Mouse (Mus musculus) liver, embryonic 11.5 days (tissue): ENCODE data around the gene Fst. TPM values are rescaled to one million over a fixed set of nuclear protein-coding genes. Genes with fewer than 3 reads are reported as not detected.

Source experiments
- ATAC-seq: fragments of 200-750 bp; cut with Nextera tagmentation; replicated peaks from 2 replicates; pipeline ENCODE4 v1.8.0; 2017; ENCODE audit warnings: moderate number of reproducible peaks, mild to moderate bottlenecking, moderate TSS enrichment, moderate library complexity; ENCODE audit not compliant: low FRiP score
- DNase-seq: peaks from one replicate; pipeline ENCODE4 v3.0.0-alpha.2; 2017; ENCODE audit warnings: low spot score
- H3K27ac ChIP-seq: fragments of 300-500 bp; sonication (generic); 2 replicates; pipeline ENCODE4 v1.5.1; 2014; ENCODE audit warnings: mild to moderate bottlenecking, low read depth, low read length, control low read depth
- H3K27me3 ChIP-seq: fragments of 300-500 bp; sonication (generic); replicated peaks from 2 replicates; pipeline ENCODE4 v1.6.1; 2014; ENCODE audit warnings: low read length, mixed read lengths; ENCODE audit not compliant: control insufficient read depth, insufficient read depth
- H3K36me3 ChIP-seq: fragments of 300-500 bp; sonication (generic); 2 replicates; pipeline ENCODE4 v1.6.1; 2014; ENCODE audit warnings: mild to moderate bottlenecking, low read length, moderate library complexity, mixed read lengths; ENCODE audit not compliant: control insufficient read depth, insufficient read depth
- H3K4me1 ChIP-seq: fragments of 300-500 bp; sonication (generic); replicated peaks from 2 replicates; pipeline ENCODE4 v1.6.1; 2014; ENCODE audit warnings: low read length, mixed read lengths; ENCODE audit not compliant: control insufficient read depth, insufficient read depth
- H3K4me2 ChIP-seq: fragments of 300-500 bp; sonication (generic); 2 replicates; pipeline ENCODE4 v1.6.1; 2014; ENCODE audit warnings: mild to moderate bottlenecking, control low read depth, moderate library complexity
- H3K4me3 ChIP-seq: fragments of 300-500 bp; sonication (generic); 2 replicates; pipeline ENCODE4 v1.5.1; 2014; ENCODE audit warnings: low read depth, low read length, control low read depth
- H3K9ac ChIP-seq: fragments of 300-500 bp; sonication (generic); 2 replicates; pipeline ENCODE4 v1.6.1; 2014; ENCODE audit warnings: low read depth, low read length, control low read depth
- H3K9me3 ChIP-seq: fragments of 300-500 bp; sonication (generic); 2 replicates; pipeline ENCODE4 v1.6.1; 2016; ENCODE audit warnings: low read length, inconsistent platforms, mixed read lengths; ENCODE audit not compliant: control insufficient read depth
- WGBS: fragments of 180-500 bp; shearing (Covaris S2); extraction: QIAGEN DNeasy Blood & Tissue Kit; methylation state at CpG from one replicate; pipeline ENCODE4 v1.1.7; 2014; 5-methylcytosine and 5-hydroxymethylcytosine counted together
- polyA plus RNA-seq: library from polyadenylated mRNA; unstranded; fragments of >200 nt; fragmentation: Nextera tagmentation; extraction: Ambion mirVana; gene quantifications from 2 replicates; pipeline ENCODE4 v1.2.1, GENCODE M21; 2014

Fst gene
- polyA plus RNA-seq, 1 experiment from 2014 or later: 16.5 TPM

DNA sequence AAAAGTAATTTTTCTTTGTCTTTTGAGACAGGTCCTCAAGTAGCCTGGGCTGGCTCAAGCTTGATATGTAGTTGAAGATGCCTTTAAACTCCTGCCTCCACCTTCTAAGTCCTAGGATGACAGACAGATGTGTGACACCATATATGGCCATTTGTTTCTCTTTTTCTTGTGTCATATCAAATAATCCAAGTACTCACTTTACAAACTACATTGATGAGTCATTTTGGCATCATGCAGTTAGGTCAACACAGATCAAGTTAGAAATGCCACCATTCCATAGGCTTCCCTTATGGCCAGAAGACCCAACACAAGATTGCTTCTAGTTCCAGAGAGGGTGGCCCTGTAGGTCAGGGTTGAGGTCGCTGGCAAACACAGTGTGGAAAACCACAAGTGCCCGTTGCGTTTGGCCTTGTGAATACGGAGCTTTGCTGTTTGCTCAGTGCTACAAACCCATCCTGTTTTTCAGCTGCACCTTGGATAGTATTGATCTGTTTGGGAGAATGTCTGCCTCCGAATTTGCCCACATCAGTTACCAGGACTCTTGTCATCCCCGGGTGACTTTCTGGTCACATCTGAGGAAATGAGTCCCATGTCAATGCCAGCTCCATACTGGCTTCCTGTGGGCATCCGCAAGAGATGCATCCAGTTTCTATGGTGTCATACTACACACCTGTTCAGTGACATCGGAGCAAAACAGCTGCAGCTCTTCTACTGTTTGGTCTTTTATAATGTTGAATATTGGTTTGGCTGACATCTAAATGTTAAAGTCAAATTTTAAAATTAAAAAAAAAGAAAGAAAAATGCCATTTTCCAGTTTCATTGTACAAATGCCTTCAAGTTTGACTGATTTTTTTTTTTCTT lies 4.0 kb upstream of the Fst start:
- Histone ChIP-seq H3K27ac (no peak overlapping the region), H3K4me3 (no peak overlapping the region), H3K9ac (no peak overlapping the region), H3K9me3 (no peaks in the 10 kb centered on the region), H3K4me2 (no peak overlapping the region), H3K36me3 (no peaks in the 10 kb centered on the region), H3K27me3 (peaks cover 36% of the 10 kb centered on the region), H3K4me1 (no peaks in the 10 kb centered on the region)
- 54% methylated on average over 8 of the region's 8 CpGs for WGBS
- ATAC-seq (no peak; the same call in 1 of the 2 replicates), DNase-seq (no peak)

- peaks cover 59% of the 10 kb centered on the region for H3K27me3 ChIP-seq
- no peak overlapping the region for H3K9ac ChIP-seq
- WGBS: under 1% methylated on average over 29 of the region's 29 CpGs
- H3K4me3 ChIP-seq: peak overlapping the region; percentile 57
- no peaks in the 10 kb centered on the region for H3K4me1 ChIP-seq
- DNase-seq (peak; percentile 52), ATAC-seq (0 out of 2 replicates have a peak, but pooled peaks have one; percentile 25)
- no peaks in the 10 kb centered on the region for H3K36me3 ChIP-seq
- H3K27ac ChIP-seq: no peak overlapping the region
- H3K4me2 ChIP-seq: peak overlapping the region; percentile 75
- H3K9me3 ChIP-seq: no peaks in the 10 kb centered on the region
Measured at GRCm38 (mm10) chr13:114460306-114460892, 1.6 kb upstream of the Fst start.

DNA sequence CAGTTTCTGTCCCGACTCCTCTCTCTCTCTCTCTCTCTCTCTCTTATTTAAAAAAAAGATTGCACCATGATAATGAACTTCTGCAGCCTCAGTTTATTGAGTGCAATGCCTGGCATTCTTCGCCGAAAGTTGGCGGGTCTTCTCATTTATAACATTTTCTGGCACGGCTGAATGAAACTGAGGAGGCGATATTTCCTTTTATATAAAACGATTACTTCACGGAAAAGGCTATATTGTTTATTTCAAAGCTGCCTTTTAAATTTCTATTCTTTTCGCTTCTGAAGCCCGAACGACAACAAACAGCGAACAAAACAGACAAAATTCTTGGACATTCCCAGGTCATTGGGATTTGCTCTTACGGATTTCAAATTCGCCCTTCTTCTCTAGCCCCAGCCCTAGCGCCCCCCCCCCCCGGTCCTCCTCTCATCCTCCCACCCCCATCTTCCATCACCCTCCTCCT lies 980 bp upstream of the Fst start:
- 0 out of 2 replicates have a peak overlapping the region, but pooled peaks have one; percentile 2 for H3K9ac ChIP-seq
- H3K27ac ChIP-seq: 0 out of 2 replicates have a peak overlapping the region, but pooled peaks have one; percentile 32
- H3K27me3 ChIP-seq: peaks cover 65% of the 10 kb centered on the region
- DNase-seq (no peak), ATAC-seq (no peak)
- peak overlapping the region; percentile 75 for H3K4me2 ChIP-seq
- H3K4me1 ChIP-seq: no peaks in the 10 kb centered on the region
- 2% methylated on average over 15 of the region's 16 CpGs for WGBS
- peak overlapping the region; percentile 57 for H3K4me3 ChIP-seq
- no peaks in the 10 kb centered on the region for H3K36me3 ChIP-seq
- no peaks in the 10 kb centered on the region for H3K9me3 ChIP-seq

DNA sequence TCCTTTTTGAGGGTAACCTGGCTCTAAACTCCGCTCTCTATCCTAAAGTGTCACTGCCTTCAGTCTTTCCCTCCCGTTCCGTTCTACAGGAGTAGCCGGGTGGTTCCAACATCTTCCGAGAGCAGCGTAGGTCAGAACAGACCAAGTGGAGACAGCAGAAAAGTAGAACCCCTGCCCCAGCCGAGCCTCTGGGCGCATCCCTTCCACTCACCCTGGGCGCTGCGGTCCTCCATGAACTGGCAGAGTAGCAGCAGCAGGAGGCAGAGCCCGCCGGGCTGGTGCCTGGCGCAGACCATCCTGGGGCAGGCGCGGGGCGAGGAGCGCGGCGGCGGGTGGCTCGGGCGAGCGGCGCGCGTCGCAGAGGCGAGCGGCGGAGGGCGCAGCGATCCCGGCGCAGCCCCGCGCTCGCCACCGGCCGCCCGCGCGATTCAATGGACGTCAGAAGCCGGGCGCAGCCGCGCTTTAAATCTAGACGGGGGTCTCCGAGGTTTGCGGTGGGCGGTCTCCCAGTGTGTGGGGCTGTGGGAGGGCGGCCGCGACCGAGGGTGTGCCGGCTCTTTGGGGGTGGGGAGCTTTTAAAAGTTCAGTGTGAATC lies 363 bp downstream of the Fst start:
- H3K9ac ChIP-seq: peak overlapping the region; percentile 37; the same call in 1 of the 2 replicates
- no peaks in the 10 kb centered on the region for H3K9me3 ChIP-seq
- ATAC-seq: peak; percentile 32
- H3K27me3 ChIP-seq: peaks cover 70% of the 10 kb centered on the region
- peak; percentile 62 for DNase-seq
- peak overlapping the region; percentile 57 for H3K4me3 ChIP-seq
- WGBS: 1% methylated on average over 48 of the region's 56 CpGs
- no peaks in the 10 kb centered on the region for H3K4me1 ChIP-seq
- peak overlapping the region; percentile 75 for H3K4me2 ChIP-seq
- H3K36me3 ChIP-seq: no peaks in the 10 kb centered on the region
- H3K27ac ChIP-seq: no peak overlapping the region; the same call in 1 of the 2 replicates

DNA sequence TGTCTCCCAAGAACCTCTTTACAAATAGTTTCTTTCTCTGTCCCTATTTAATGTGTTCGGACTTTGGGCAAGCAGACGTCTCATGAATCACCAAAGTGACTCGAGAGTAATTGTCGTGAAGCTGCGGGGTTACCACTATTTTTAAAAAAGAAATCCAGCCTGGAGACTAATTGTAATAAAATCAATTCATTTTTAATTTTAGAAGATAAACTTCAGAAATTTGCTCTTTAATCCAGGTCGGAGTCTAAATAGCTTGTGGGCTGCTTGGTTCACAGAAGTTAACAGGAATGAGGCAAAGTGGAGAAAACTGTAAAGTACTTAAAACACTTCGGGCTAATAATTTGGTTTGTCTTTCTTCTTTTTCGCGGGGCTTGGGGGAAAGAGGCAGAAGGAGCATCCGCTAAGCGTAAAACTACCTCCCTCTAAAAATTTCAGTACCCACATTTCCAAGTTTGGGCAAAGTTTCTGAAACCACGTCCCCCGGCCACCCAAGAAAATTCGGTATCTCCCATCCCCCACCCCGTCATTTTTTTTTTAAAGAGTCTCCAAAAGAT lies 1.1 kb downstream of the Fst start:
- H3K4me2 ChIP-seq: peak overlapping the region; percentile 75
- H3K36me3 ChIP-seq: no peaks in the 10 kb centered on the region
- peak overlapping the region; percentile 57 for H3K4me3 ChIP-seq
- WGBS: 2% methylated on average over 15 of the region's 15 CpGs
- peaks cover 70% of the 10 kb centered on the region for H3K27me3 ChIP-seq
- ATAC-seq (no peak), DNase-seq (no peak)
- no peaks in the 10 kb centered on the region for H3K4me1 ChIP-seq
- peak overlapping the region; percentile 43; the same call in 1 of the 2 replicates for H3K9ac ChIP-seq
- no peaks in the 10 kb centered on the region for H3K9me3 ChIP-seq
- H3K27ac ChIP-seq: no peak overlapping the region

- ATAC-seq (0 out of 2 replicates have a peak, but pooled peaks have one; percentile 6), DNase-seq (peak; percentile 53)
- no peaks in the 10 kb centered on the region for H3K36me3 ChIP-seq
- no peak overlapping the region for H3K27ac ChIP-seq
- peak overlapping the region; percentile 43; the same call in 1 of the 2 replicates for H3K9ac ChIP-seq
- WGBS: 1% methylated on average over 44 of the region's 44 CpGs
- peak overlapping the region; percentile 75 for H3K4me2 ChIP-seq
- peak overlapping the region; percentile 57 for H3K4me3 ChIP-seq
- H3K27me3 ChIP-seq: peaks cover 70% of the 10 kb centered on the region
- no peaks in the 10 kb centered on the region for H3K9me3 ChIP-seq
- H3K4me1 ChIP-seq: no peaks in the 10 kb centered on the region
Measured at GRCm38 (mm10) chr13:114456766-114457566, 1.8 kb downstream of the Fst start.

DNA sequence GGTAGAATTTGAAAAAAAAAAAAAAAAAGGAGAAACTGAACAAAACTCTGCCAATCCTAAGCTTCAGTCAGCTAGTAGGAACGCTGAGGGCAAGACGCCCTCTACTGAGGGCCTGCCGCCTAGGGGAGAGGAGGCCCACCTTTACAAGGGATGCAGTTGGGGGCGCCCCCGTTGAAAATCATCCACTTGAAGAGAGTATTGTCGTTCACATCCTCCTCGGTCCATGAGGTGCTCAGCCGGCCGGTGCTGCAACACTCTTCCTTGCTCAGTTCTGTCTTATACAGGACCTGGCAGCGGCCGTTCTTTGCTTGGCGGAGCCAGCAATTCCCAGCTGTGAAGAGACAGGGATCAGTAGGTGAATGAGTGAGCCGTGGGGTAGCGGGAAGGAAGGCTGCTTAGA lies 2.5 kb downstream of the Fst start:
- Histone ChIP-seq H3K4me3 (peak overlapping the region; percentile 57), H3K27me3 (peaks cover 64% of the 10 kb centered on the region), H3K4me1 (no peaks in the 10 kb centered on the region), H3K9me3 (no peaks in the 10 kb centered on the region), H3K9ac (no peak overlapping the region), H3K4me2 (peak overlapping the region; percentile 75), H3K27ac (no peak overlapping the region), H3K36me3 (no peaks in the 10 kb centered on the region)
- DNase-seq: peak; percentile 46
- ATAC-seq: no peak
- WGBS: 6% methylated on average over 14 of the region's 14 CpGs
